Mouse (Mus musculus) lung, adult 2 months (tissue): ENCODE measurements around the gene Gm43552. TPM values are rescaled to one million over a fixed set of nuclear protein-coding genes. Genes with fewer than 3 reads are reported as not detected.

Experiments used
- DNase-seq: peaks from one replicate; pipeline ENCODE4 v3.0.0; 2022
- H3K4me1 ChIP-seq: fragments of 200-500 bp; 2 replicates; pipeline ENCODE4 v1.6.1; 2011; ENCODE audit warnings: low read length; ENCODE audit not compliant: control insufficient read depth, insufficient read depth
- H3K4me3 ChIP-seq: fragments of 200-500 bp; replicated peaks from 2 replicates; pipeline ENCODE3; 2011; ENCODE audit warnings: low read depth, mild to moderate bottlenecking, control low read depth, low read length; ENCODE audit errors: extremely low read depth
- CTCF ChIP-seq: fragments of 200-500 bp; IDR thresholded peaks from 2 replicates; pipeline ENCODE4 v1.5.1; 2011; ENCODE audit warnings: mild to moderate bottlenecking, low read length, control low read depth; ENCODE audit not compliant: insufficient read depth
- POLR2A ChIP-seq: fragments of 200-500 bp; IDR thresholded peaks from 2 replicates; pipeline ENCODE4 v1.6.1; 2011; ENCODE audit warnings: low read depth, mild to moderate bottlenecking, control low read depth, low read length, borderline replicate concordance; ENCODE audit errors: extremely low read depth
- WGBS: fragments of 180-500 bp; shearing (Covaris S2); methylation state at CpG from one replicate; pipeline ENCODE4 v1.1.7; 2018; 5-methylcytosine and 5-hydroxymethylcytosine counted together
- polyA plus RNA-seq: library from polyadenylated mRNA; depleted of rRNA; stranded (reverse); fragments of >200 nt; gene quantifications from 2 replicates; pipeline ENCODE4 v1.2.3, GENCODE M21; 2012

Gm43552 gene
- polyA plus RNA-seq, 1 experiment = not detected

- DNase-seq = no peak
- no peak overlapping the region for H3K4me3 ChIP-seq
- WGBS = 76% methylated on average over 4 of the region's 4 CpGs
- H3K4me1 ChIP-seq = 0 out of 2 replicates have a peak, but pooled peaks cover 2% of the 10 kb centered on the region
- TF ChIP-seq POLR2A (no peak), CTCF (no peak)
Measured at GRCm38 (mm10) chr5:65448941-65449340, 43.7 kb downstream of the Gm43552 start.

GRCm38 (mm10) chr5:65447826-65448225, 44.8 kb downstream of the Gm43552 start:
- Histone ChIP-seq H3K4me1 (0 out of 2 replicates have a peak, but pooled peaks cover 2% of the 10 kb centered on the region), H3K4me3 (no peak overlapping the region)
- WGBS = 86% methylated on average over 2 of the region's 2 CpGs
- no peak for TF ChIP-seq CTCF
- no peak for TF ChIP-seq POLR2A
- no peak for DNase-seq

DNA sequence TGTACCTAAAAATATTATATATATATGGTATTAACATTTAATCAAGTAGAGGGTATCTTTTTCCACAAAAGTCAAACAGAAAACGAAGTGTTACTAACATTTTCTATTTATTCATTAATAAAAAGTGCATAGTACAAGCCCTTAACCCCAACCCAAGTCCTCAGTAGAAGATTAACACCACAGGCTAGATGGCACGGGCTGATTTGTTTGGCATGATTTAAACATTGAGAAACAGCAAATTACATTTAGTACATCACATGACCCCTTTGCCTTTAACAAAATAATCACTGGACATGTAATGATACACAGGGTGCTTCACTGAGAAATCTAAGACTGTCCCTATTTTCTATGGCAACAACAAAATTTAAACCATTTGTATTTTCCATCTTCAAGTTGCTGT, 45.9 kb downstream of the Gm43552 start:
- 66% methylated on average over 2 of the region's 2 CpGs for WGBS
- Histone ChIP-seq H3K4me1 (0 out of 2 replicates have a peak, but pooled peaks cover 2% of the 10 kb centered on the region), H3K4me3 (no peak overlapping the region)
- no peak for DNase-seq
- no peak for TF ChIP-seq CTCF

GRCm38 (mm10) chr5:65444981-65445380, 47.7 kb downstream of the Gm43552 start:
- Histone ChIP-seq H3K4me1 (0 out of 2 replicates have a peak, but pooled peaks cover 2% of the 10 kb centered on the region), H3K4me3 (no peak overlapping the region)
- DNase-seq = no peak
- 30% methylated on average over 4 of the region's 6 CpGs for WGBS
- TF ChIP-seq CTCF = no peak
- TF ChIP-seq POLR2A = no peak

- Histone ChIP-seq H3K4me3 (no peak overlapping the region), H3K4me1 (0 out of 2 replicates have a peak, but pooled peaks cover 3% of the 10 kb centered on the region)
- DNase-seq = no peak
- no peak for TF ChIP-seq POLR2A
- TF ChIP-seq CTCF = no peak
Measured at GRCm38 (mm10) chr5:65438041-65438440, 54.6 kb downstream of the Gm43552 start.

DNA sequence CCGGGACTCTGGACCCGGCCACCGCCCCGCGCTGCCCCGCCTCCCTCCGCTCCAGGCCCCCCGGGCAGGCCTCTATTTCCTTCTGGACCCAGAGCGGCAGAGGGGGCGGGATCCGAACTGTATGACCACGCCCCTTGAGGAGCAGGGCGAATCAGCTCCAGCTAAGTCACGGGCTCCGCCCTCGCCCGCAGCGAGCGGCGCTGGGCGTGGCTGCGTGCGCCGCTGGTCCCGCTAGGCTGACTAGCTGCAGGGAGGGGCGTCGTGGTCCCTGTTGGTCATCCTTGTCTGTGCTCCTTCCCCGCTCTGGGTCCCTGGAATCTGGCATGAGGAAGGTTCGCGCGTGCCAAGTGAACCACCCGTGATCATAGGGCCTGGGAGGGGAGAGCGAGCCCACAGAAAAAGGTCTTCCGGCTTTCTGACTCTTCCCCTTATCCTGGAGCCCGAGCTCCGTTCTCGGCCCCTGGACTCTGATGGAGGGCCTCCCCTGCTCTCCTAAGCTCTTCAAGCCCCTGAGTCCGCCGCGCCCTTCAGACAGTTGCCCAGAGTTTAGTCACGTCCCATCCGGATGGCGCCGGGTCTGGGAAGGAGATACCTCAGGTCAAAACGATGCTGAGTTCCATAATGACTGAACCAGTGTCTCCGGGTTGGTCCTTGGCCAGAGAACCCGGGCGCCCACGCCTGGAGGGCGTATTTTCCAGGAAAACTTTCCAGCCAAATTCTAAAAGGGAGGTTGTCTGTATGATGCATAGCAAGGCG, 56.6 kb downstream of the Gm43552 start, which contains the start of gene Ugdh:
Gene Ugdh, minus strand, starts transcription at position 144 of the 756 bp plus-strand sequence.
- WGBS = under 1% methylated on average over 51 of the region's 51 CpGs
- TF ChIP-seq CTCF (no peak), POLR2A (peak; percentile 98)
- H3K4me1 ChIP-seq = 0 out of 2 replicates have a peak, but pooled peaks cover 3% of the 10 kb centered on the region
- peak; percentile 95 for DNase-seq
- H3K4me3 ChIP-seq = peak within 1 kb of the TSS; percentile 80

- DNase-seq = no peak
- peak overlapping the region; percentile 75 for H3K4me3 ChIP-seq
- TF ChIP-seq POLR2A = peak; percentile 55; the same call in 1 of the 2 replicates
- TF ChIP-seq CTCF = no peak
- H3K4me1 ChIP-seq = 0 out of 2 replicates have a peak, but pooled peaks cover 3% of the 10 kb centered on the region
- WGBS = under 1% methylated on average over 47 of the region's 47 CpGs
Measured at GRCm38 (mm10) chr5:65435363-65435805, 57.2 kb downstream of the Gm43552 start.

GRCm38 (mm10) chr5:65434471-65435362, 57.9 kb downstream of the Gm43552 start:
- peak; percentile 12 for DNase-seq
- Histone ChIP-seq H3K4me3 (peak overlapping the region; percentile 75), H3K4me1 (0 out of 2 replicates have a peak, but pooled peaks cover 3% of the 10 kb centered on the region)
- no peak for TF ChIP-seq POLR2A
- no peak for TF ChIP-seq CTCF
- WGBS = 11% methylated on average over 15 of the region's 15 CpGs

DNA sequence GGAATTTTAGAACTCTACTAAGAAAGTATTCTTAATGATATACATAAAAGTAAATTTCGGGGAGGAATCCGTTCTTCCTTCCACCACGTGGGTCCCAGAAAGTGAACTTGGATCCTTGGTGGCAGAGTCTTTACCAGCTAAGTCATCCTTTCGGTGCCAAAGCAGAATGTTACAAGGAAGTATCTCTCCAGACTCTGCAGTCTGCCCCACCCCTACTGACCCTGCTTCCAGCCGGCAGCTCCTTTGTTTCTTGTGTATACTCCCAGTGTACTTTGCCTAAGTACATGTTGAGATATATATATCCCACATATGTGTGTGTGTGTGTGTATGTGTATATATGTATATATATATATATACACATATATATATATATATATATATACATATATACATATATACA, 63.2 kb downstream of the Gm43552 start:
- no peak for DNase-seq
- H3K4me1 ChIP-seq = no peaks in the 10 kb centered on the region
- WGBS = 76% methylated on average over 5 of the region's 5 CpGs
- TF ChIP-seq CTCF (no peak), POLR2A (no peak)
- H3K4me3 ChIP-seq = no peak overlapping the region
